Mouse (Mus musculus): ENCODE measurements around the gene Ddah2. TPM values are rescaled to one million over a fixed set of nuclear protein-coding genes. Genes with fewer than 3 reads are reported as not detected.
A peak's percentile ranks its signal among the peaks of the same experiment; 100 is the strongest.

Ddah2 gene
- total and polyA plus RNA-seq, 2 experiments from 2014 or later: 204 to 210 TPM

DNA sequence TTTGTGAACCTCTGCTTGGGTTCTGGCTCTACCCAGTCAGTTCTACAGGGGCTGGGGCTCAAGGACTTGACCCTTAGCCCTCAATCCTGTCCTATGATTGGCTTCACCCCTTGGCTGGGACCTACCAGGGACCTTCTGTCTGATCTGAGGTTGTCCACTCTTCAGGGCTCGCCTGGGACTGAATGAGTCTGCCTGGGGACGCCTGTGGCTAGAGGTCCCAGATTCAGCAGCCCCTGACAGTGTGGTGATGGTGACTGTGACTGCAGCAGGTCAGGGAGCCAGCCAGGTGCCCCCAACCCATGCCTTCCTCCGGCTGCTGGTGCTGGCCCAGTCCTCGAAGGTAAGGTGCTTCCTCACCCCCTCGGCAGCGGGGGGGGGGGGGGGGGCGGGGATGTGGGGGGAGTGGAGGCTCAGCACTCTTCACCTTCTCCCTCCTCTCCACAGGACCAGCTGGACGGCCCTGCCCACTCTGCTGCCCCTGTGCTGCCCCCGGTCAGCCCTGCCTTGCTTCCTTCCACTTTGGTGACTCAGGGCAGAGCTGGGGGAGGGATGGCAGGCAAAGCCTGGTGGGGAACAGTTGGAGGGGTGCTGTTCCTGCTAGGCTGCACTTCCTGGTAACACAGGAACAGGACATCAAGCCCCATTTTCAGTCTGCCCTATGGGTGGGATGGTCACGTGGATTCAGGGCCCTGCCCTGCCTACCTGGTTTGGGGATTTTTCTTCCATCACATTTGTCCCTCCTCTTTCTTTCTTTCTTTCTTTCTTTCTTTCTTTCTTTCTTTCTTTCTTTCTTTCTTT is 33.9 kb upstream of the Ddah2 start:
- no peak for TF ChIP-seq CTCF (IDR thresholded peaks at IDR 0.05)
- Histone ChIP-seq H3K4me1 (ENCODE audit: insufficient read depth, low read length) (no peaks in the 10 kb centered on the region), H3K27ac (ENCODE audit: low read depth, low read length) (no peak overlapping the region), H3K9me3 (ENCODE audit: low read length) (no peaks in the 10 kb centered on the region), H3K36me3 (ENCODE audit: insufficient read depth, low read length) (no peaks in the 10 kb centered on the region), H3K9ac (replicated peaks; ENCODE audit: low read length, poor library complexity, severe bottlenecking) (no peak overlapping the region), H3K4me3 (ENCODE audit: low read depth, low read length) (no peak overlapping the region), H3K4me2 (ENCODE audit: low read depth, low read length, poor library complexity, severe bottlenecking) (no peak overlapping the region), H3K27me3 (ENCODE audit: insufficient read depth, low read length) (no peaks in the 10 kb centered on the region)
- DNase-seq (ENCODE audit: low spot score) (no peak), ATAC-seq (ENCODE audit: low FRiP score) (no peak)
- 60% methylated on average over 6 of the region's 10 CpGs for WGBS

DNA sequence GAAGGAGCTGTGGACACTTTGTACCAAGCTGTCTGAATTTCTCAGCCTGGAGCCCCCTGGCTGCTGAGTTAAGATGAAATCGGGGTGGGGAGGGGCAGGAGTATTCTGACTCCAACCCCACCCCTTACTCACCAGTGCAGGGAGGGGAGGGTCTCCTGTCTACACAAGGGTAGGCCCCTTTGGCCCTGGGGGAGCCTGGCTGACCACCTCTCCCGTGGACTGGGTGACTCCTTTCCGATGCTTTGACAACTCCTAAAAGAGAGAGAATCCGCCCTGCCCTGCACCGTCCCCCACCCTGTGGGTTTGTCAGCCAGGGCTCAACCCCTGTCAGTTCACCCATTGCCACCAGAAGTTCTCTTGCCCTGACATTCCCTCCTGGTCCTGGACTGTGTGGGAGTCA is 32.6 kb upstream of the Ddah2 start:
- H3K4me3 ChIP-seq (ENCODE audit: low read depth, low read length): no peak overlapping the region
- no peak overlapping the region for H3K9ac ChIP-seq (replicated peaks; ENCODE audit: low read length, poor library complexity, severe bottlenecking)
- no peak for DNase-seq (ENCODE audit: low spot score)
- H3K4me1 ChIP-seq (ENCODE audit: insufficient read depth, low read length): no peaks in the 10 kb centered on the region
- no peak for ATAC-seq (ENCODE audit: low FRiP score)
- no peaks in the 10 kb centered on the region for H3K27me3 ChIP-seq (ENCODE audit: insufficient read depth, low read length)
- 0 out of 2 replicates have a peak, but pooled peaks have one; percentile 3 for TF ChIP-seq CTCF (IDR thresholded peaks at IDR 0.05)
- no peak overlapping the region for H3K4me2 ChIP-seq (ENCODE audit: low read depth, low read length, poor library complexity, severe bottlenecking)
- H3K36me3 ChIP-seq (ENCODE audit: insufficient read depth, low read length): no peaks in the 10 kb centered on the region
- H3K9me3 ChIP-seq (ENCODE audit: low read length): no peaks in the 10 kb centered on the region
- H3K27ac ChIP-seq (ENCODE audit: low read depth, low read length): no peak overlapping the region
- 78% methylated on average over 5 of the region's 5 CpGs for WGBS

DNA sequence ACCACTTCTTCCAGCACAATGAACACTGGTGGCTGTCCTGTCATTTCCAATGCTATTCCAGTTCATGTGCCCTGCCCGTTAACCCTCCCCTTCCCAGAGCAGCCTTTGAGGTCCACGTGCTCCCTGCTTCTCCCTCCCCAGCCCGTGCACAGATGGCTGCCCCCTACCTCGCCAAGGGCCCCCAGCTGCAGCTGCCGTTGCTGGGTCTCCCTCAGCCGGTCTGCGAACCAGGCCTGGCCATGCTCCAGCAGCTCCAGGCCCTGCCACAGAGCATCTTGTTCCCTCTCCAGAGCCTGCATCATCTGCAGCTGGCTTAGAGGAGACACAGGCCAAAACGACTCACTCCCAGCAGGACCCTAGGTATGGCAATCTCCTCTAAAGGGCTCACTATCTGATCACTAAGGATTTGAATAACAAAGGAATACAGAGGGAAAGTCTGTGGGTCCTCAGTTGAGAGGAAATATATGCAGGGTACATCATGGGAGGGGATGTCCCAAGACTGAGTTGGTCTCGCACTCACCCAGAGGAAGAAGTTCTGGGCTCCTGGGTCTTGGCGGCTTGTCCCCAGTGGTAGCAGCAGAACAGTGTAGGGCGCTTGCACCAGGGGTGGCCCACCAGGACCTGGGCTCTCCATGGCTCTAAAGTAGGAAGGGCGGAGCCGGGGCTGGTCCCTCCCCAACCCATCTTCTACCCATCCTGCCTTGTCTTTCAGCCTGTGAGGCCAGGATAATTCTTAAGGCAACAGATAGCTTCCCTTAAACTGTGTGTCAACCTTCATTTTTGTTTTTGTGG is 31.4 kb upstream of the Ddah2 start, which contains the start of gene Sapcd1:
Sapcd1 (minus strand) TSS at position 740 of the 792 bp plus-strand sequence.
- Histone ChIP-seq H3K4me2 (ENCODE audit: low read depth, low read length, poor library complexity, severe bottlenecking) (no peak within 1 kb of the TSS), H3K9me3 (ENCODE audit: low read length) (no peaks in the 10 kb centered on the region), H3K27ac (ENCODE audit: low read depth, low read length) (no peak within 1 kb of the TSS), H3K27me3 (ENCODE audit: insufficient read depth, low read length) (no peaks in the 10 kb centered on the region), H3K9ac (replicated peaks; ENCODE audit: low read length, poor library complexity, severe bottlenecking) (0 out of 2 replicates have a peak within 1 kb of the TSS, but pooled peaks have one; percentile 24), H3K4me3 (ENCODE audit: low read depth, low read length) (no peak within 1 kb of the TSS), H3K4me1 (ENCODE audit: insufficient read depth, low read length) (no peaks in the 10 kb centered on the region), H3K36me3 (ENCODE audit: insufficient read depth, low read length) (no peaks in the 10 kb centered on the region)
- ATAC-seq (ENCODE audit: low FRiP score): peak; percentile 53
- TF ChIP-seq CTCF (IDR thresholded peaks at IDR 0.05): no peak
- peak; percentile 79 for DNase-seq (ENCODE audit: low spot score)
- WGBS: 37% methylated on average over 13 of the region's 13 CpGs

DNA sequence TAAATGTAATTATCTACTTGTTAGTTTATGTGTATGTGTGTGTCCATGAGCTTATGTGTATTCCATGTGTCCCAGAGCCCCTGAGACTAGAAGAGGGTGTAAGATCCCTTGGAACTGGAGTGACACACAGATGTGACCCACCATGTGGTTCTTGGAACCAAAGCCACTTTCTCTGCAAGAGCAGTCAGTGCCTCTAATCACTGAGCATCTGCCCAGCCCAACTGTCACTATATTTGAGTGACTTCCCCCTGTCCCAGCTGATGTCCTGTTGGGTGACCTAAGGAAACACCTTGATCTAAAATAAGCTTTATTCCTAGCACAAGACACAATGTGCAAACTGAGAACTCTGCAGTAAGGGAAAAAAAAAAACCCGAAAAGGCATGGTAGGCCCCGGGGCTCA is 30.5 kb upstream of the Ddah2 start:
- 75% methylated on average over 2 of the region's 2 CpGs for WGBS
- no peak for ATAC-seq (ENCODE audit: low FRiP score)

DNA sequence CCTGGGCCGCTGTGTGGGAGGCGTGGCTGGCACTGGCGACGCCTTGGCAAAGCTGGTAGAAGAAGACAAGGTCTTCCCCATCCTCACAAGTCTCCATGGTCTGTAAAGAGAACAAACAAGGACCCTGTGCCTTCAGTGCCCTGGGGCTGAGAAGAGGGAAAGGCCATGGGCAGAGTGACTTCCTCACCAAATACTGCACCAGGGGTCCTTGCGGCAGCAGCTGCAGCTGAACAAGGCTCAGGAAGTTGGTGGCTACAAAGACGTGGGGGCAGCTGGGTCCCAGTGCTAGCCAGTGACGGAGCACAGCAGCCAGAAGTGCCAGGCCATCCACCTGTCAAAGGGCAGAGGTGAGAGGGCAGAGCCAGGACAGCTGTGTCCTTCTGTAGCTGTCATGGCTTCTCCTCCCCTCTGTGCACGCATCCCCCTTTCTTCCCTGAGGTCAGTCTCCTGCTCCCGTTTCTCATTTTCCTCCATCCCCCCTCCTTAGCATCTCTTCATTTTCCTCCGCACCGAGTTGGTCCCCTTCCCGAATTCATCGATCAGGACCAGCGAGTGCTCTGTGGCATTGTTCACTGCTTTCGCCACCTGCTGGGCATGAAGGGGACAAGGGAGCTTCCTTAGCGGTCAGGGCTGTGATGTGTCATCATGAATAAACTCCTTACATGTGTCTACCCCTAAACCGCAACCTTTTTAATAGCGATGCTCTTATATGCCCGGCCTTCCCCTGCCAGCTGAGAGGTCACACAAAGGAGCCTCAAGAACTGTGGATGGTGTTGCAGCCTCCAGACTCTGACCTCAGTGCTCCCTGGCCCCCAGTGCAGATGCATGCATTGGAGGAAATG is 28.9 kb upstream of the Ddah2 start:
- DNase-seq (ENCODE audit: low spot score) (peak; percentile 53), ATAC-seq (ENCODE audit: low FRiP score) (no peak)
- no peak overlapping the region for H3K27ac ChIP-seq (ENCODE audit: low read depth, low read length)
- 34% methylated on average over 18 of the region's 19 CpGs for WGBS
- no peaks in the 10 kb centered on the region for H3K9me3 ChIP-seq (ENCODE audit: low read length)
- H3K36me3 ChIP-seq (ENCODE audit: insufficient read depth, low read length): no peaks in the 10 kb centered on the region
- H3K27me3 ChIP-seq (ENCODE audit: insufficient read depth, low read length): no peaks in the 10 kb centered on the region
- H3K4me3 ChIP-seq (ENCODE audit: low read depth, low read length): peak overlapping the region; percentile 3; the same call in 1 of the 2 replicates
- peak overlapping the region; percentile 36; the same call in 1 of the 2 replicates for H3K9ac ChIP-seq (replicated peaks; ENCODE audit: low read length, poor library complexity, severe bottlenecking)
- H3K4me1 ChIP-seq (ENCODE audit: insufficient read depth, low read length): no peaks in the 10 kb centered on the region
- TF ChIP-seq CTCF (IDR thresholded peaks at IDR 0.05): peak; percentile 77
- peak overlapping the region; percentile 39 for H3K4me2 ChIP-seq (ENCODE audit: low read depth, low read length, poor library complexity, severe bottlenecking)

More for the DNA sequence above, 30.5 kb upstream of the Ddah2 start:
- Histone ChIP-seq H3K27me3 (ENCODE audit: insufficient read depth, low read length) (no peaks in the 10 kb centered on the region), H3K9me3 (ENCODE audit: low read length) (no peaks in the 10 kb centered on the region), H3K4me3 (ENCODE audit: low read depth, low read length) (no peak overlapping the region), H3K9ac (replicated peaks; ENCODE audit: low read length, poor library complexity, severe bottlenecking) (no peak overlapping the region), H3K27ac (ENCODE audit: low read depth, low read length) (no peak overlapping the region), H3K4me2 (ENCODE audit: low read depth, low read length, poor library complexity, severe bottlenecking) (no peak overlapping the region), H3K4me1 (ENCODE audit: insufficient read depth, low read length) (no peaks in the 10 kb centered on the region), H3K36me3 (ENCODE audit: insufficient read depth, low read length) (no peaks in the 10 kb centered on the region)
- DNase-seq (ENCODE audit: low spot score): no peak
- TF ChIP-seq CTCF (IDR thresholded peaks at IDR 0.05): no peak

Measured in midbrain, postnatal 0 days (tissue).